Mouse (Mus musculus) embryonic fibroblast, embryonic 13.5 days (primary cell): ENCODE results near the gene Slc16a10. TPM values are rescaled to one million over a fixed set of nuclear protein-coding genes. Genes with fewer than 3 reads are reported as not detected.

Experiments
- H3K27ac ChIP-seq: 2 replicates; pipeline ENCODE4 v1.5.1; 2012; ENCODE audit warnings: low read length, control low read depth, inconsistent platforms; ENCODE audit not compliant: insufficient read depth
- H3K4me1 ChIP-seq: 2 replicates; pipeline ENCODE4 v1.6.1; 2011; ENCODE audit warnings: low read length; ENCODE audit not compliant: control insufficient read depth, insufficient read depth
- H3K4me3 ChIP-seq: 2 replicates; pipeline ENCODE4 v1.5.1; 2011; ENCODE audit warnings: mild to moderate bottlenecking, control low read depth, low read length; ENCODE audit not compliant: insufficient read depth
- CTCF ChIP-seq: IDR thresholded peaks from 2 replicates; pipeline ENCODE4 v1.5.1; 2011; ENCODE audit warnings: mild to moderate bottlenecking, control low read depth, low read length, moderate library complexity, borderline replicate concordance; ENCODE audit not compliant: insufficient read depth
- POLR2A ChIP-seq: IDR thresholded peaks from 2 replicates; pipeline ENCODE4 v1.6.1; 2011; ENCODE audit warnings: low read depth, mild to moderate bottlenecking, control low read depth, low read length, moderate library complexity
- polyA plus RNA-seq: library from polyadenylated mRNA; stranded (reverse); fragments of >200 nt; gene quantifications from 2 replicates; pipeline ENCODE4 v1.2.4, GENCODE M21; 2011; ENCODE audit warnings: low read depth; ENCODE audit not compliant: missing spikeins, insufficient read length

The Slc16a10 gene
- polyA plus RNA-seq, 1 experiment, result 1.8 TPM

DNA sequence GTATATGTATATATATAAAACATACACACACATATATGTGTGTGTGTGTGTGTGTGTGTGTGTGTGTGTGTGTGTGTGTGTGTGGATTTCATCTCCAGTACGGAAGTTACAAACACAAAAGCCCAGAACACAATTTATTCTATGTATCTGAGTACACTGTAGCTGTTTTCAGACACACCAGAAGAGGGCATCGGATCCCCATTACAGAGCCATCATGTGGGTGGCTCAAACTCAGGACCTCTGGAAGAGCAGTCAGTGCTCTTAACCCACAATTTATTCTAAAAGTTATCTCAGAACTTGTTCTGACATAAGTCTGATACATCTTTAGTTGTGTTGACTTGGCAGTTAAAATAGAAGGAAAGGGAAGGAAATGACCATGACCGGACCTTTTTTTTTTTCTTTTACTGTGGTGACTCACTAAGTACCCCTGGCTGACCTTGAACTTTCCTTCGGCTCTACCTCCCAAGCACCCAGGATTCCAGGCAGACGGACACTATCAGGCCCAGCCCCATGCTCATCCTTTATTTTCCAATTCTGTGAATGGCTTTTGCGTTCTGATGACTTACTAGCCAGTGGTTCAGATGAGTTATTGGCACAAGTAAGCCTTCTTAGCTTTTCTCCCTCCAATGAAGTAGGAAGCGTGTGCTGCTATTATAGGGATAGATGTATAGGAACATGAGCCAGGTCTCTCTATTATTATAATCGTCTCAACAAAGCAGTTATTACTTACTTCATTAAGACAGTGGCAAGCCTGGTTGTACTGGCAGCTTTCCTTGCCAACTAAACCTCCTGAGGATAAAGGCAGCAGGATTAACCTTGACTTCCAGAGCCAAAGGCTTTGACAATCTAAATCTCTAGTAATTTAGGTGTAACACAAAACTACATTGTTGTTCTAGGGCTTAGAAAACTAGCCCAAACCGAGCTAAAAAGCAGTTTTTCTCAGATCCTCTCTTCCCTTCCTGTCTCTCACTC, 6.0 kb downstream of the Slc16a10 start:
- H3K4me3 ChIP-seq, result no peak overlapping the region
- TF ChIP-seq CTCF, result no peak
- no peak for TF ChIP-seq POLR2A
- no peaks in the 10 kb centered on the region for H3K4me1 ChIP-seq

DNA sequence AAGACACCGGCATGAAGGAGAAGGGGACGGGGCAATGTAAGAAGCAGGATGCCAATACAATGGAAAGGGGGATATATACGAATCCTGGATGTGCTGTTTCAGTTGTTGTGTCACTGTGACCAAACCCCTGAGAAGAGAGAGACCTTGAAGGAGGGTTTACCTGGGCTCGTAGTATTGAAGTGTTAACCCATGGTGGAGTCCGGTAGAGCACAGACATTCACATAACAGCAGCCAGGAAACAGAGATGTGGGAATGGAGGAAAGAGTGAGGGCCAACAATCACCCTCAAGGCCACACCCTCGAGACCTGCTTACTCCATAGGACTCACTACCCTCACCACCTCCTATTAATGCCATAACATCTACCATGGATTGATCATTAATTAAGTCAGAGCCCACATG, 7.2 kb downstream of the Slc16a10 start:
- TF ChIP-seq POLR2A (no peak), CTCF (no peak)
- Histone ChIP-seq H3K27ac (no peak overlapping the region), H3K4me3 (no peak overlapping the region), H3K4me1 (no peaks in the 10 kb centered on the region)

More for the DNA sequence above, 6.0 kb downstream of the Slc16a10 start:
- H3K27ac ChIP-seq, result no peak overlapping the region

GRCm38 (mm10) chr10:40133636-40134035, 8.4 kb downstream of the Slc16a10 start:
- Histone ChIP-seq H3K27ac (no peak overlapping the region), H3K4me1 (no peaks in the 10 kb centered on the region), H3K4me3 (no peak overlapping the region)
- TF ChIP-seq POLR2A (no peak), CTCF (no peak)

DNA sequence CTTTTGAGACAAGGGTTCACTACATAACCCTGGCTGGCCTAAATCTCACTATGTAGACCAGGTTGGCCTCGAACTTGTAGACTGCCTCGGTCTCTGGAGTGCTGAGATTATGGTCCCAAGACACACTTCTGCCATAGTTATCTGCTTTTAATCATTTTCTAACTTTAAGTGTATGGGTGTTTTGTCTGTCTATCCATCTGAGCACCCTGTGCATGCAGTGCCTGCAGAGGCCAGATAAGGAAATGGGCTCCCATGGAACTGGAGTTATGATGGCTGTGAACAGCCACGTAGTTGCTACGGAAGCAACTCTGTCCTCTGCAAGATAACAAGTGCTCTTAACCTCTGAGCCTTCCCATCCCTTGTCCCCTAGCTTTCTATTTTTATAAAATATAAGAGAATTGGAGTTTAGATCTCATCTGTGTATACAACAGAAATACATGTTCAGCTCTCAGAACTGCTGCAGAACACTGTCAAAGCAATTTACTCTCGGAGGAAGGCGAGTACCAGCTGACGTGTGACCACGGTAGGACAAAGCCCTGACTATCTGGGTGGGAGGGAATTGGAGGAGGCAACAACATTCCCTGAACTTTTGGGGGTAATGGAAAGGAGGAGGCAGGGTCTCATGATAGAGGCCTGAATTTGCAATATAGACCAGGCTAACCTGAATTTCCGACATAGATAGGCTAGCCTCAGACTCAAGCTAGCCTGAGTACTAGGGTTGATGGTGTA, 10.2 kb downstream of the Slc16a10 start:
- H3K4me3 ChIP-seq, result no peak overlapping the region
- no peaks in the 10 kb centered on the region for H3K4me1 ChIP-seq
- H3K27ac ChIP-seq, result no peak overlapping the region
- no peak for TF ChIP-seq POLR2A
- no peak for TF ChIP-seq CTCF

DNA sequence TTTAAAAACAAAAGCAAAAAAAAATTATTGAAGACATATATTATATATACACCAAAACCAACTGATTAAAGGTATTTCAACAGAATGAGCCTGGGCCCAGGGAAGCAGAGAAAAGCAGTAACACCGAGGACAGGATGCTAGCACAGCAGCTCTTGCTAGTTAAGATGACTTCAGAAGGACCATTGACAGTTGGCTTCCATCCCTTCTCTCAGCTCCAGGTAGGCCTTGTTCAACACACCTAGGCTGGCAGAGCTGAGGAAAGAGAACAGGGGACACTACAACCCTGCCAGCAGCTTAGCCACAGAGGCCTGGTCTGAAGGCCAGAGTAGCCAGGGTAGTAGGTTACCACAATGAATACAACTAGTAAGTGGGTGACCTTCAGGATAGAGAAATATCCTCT, 11.9 kb downstream of the Slc16a10 start:
- H3K27ac ChIP-seq, result no peak overlapping the region
- H3K4me1 ChIP-seq, result no peaks in the 10 kb centered on the region
- TF ChIP-seq POLR2A, result no peak
- no peak for TF ChIP-seq CTCF
- no peak overlapping the region for H3K4me3 ChIP-seq

GRCm38 (mm10) chr10:40129134-40129533, 12.9 kb downstream of the Slc16a10 start:
- no peaks in the 10 kb centered on the region for H3K4me1 ChIP-seq
- TF ChIP-seq CTCF (no peak), POLR2A (no peak)
- no peak overlapping the region for H3K27ac ChIP-seq
- H3K4me3 ChIP-seq, result no peak overlapping the region

DNA sequence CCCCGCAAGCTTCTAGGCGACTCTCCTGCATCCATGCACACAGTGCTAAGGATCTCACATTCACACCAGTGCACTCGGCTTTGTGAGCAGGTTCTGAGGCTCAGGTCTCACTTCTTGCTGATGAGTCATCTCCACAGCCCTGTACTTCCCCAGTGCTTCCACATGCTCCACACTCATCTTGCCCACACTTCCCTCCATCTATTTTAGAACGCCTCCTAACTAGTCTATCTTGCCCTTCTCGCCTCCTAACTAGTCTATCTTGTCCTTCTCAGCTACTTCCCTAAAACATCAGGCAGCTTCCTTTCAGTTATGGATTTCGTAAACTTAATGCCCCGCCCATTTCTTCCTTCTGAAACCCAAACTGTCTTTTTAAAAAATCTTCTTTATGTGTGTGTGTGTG, 13.6 kb downstream of the Slc16a10 start:
- H3K27ac ChIP-seq, result no peak overlapping the region
- TF ChIP-seq CTCF (no peak), POLR2A (no peak)
- H3K4me3 ChIP-seq, result no peak overlapping the region
- H3K4me1 ChIP-seq, result no peaks in the 10 kb centered on the region

DNA sequence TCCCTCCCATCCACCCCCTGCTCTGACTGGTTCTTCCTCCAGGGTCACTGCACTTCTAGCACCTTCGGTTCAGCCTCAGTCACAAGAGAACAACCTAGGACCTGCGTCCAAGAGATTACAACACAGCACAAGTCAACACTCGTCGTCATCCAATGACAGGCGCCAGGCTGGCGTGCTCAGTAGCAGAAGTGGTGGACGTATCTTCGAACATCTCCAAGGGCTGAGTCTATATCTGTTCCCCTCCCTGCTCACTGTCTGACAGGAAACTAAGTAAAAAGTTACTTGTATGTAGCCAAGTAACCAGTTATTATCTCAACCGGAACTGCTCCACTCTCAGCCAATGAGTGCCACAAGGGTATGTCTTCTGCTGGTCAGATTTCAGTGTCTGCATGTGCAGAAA, 16.9 kb downstream of the Slc16a10 start:
- no peak overlapping the region for H3K4me3 ChIP-seq

DNA sequence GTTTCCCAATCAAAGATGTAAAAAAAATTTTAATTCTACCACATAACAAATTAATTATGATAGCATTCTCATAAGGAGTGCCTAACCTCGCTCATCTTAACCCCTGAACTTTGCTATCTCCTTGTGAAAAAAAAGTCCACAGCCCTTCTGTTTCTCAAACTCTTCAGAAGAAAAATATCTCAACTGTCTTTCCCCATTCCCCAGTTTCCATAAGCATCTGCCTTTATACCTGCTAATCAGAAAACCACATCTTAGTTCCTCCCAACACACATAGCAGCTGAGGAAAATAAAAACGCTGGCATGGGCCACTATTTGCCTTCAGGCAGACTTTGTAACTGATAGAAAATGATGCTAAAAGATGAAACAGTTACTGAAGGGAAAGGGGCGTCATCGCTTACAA, 17.5 kb downstream of the Slc16a10 start:
- Histone ChIP-seq H3K27ac (no peak overlapping the region), H3K4me3 (no peak overlapping the region), H3K4me1 (no peaks in the 10 kb centered on the region)
- TF ChIP-seq CTCF (no peak), POLR2A (no peak)

More for the DNA sequence above, 16.9 kb downstream of the Slc16a10 start:
- Histone ChIP-seq H3K27ac (no peak overlapping the region), H3K4me1 (no peaks in the 10 kb centered on the region)
- TF ChIP-seq CTCF (no peak), POLR2A (no peak)

DNA sequence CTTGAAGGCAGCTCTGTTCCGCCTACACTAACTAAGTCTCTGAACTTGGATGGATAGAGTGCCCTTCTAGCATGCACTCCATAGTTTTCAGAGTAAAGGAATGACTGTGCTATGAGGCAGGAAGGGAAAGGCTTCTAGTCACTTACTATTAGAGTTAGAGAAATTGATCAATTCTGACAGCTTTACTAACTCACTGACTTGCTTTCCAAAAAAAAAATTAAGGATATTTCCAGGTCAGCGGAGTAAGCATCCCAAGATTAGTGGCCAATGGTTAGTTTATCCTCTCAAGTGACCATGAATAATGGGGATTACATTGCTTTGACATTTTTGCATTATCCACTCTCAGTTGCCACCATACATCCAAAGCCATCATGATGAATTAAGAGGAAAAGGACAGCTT, 18.0 kb downstream of the Slc16a10 start:
- no peak overlapping the region for H3K27ac ChIP-seq
- TF ChIP-seq POLR2A (no peak), CTCF (no peak)

More for the DNA sequence above, 18.0 kb downstream of the Slc16a10 start:
- Histone ChIP-seq H3K4me3 (no peak overlapping the region), H3K4me1 (no peaks in the 10 kb centered on the region)
